11 mouse cellular contexts compared by ENCODE assay signal in genomic region chr2:158609681-158610080, GRCm38 (mm10). TPM values are rescaled to one million over a fixed set of nuclear protein-coding genes. Genes with fewer than 3 reads are reported as not detected.
A peak's percentile ranks its signal among the peaks of the same experiment; 100 is the strongest.
DNase-seq lines count a peak whose midpoint lies in the region; ATAC-seq and TF ChIP-seq lines count a peak whose summit lies in the region.
"Had no signal": no experiment of that assay in that cellular context is flagged by ENCODE, and none has a peak within 500 bp of the region (broad histone marks: within the 10 kb centered on the region; RNA-seq: fewer than 3 reads in every experiment).

No protein-coding gene starts in this region.

- peak overlapping the region; percentile 67 for H3K4me3 ChIP-seq in E14TG2a.4 (replicated peaks; ENCODE audit: low read length)
- H3K4me3 ChIP-seq in forebrain, embryonic 10.5 days: peak overlapping the region; percentile 42
- 0 out of 2 replicates have a peak overlapping the region, but pooled peaks have one; percentile 2 for H3K4me3 ChIP-seq in limb, embryonic 14.5 days (replicated peaks; ENCODE audit: low read length)
- no peak overlapping the region for H3K4me3 ChIP-seq in intestine, embryonic 16.5 days (ENCODE audit: low read length)
- H3K4me3 ChIP-seq: liver, embryonic 13.5 days had no signal

- WGBS in forebrain, embryonic 10.5 days: under 1% methylated on average over 27 of the region's 27 CpGs
- WGBS in limb, embryonic 14.5 days: under 1% methylated on average over 27 of the region's 27 CpGs
- under 1% methylated on average over 27 of the region's 27 CpGs for WGBS in intestine, embryonic 16.5 days

- no peak for ATAC-seq in limb, embryonic 14.5 days (ENCODE audit: low FRiP score, low read depth)
- ATAC-seq in intestine, embryonic 16.5 days: no peak

- DNase-seq in embryo, embryonic 11 days: peak; percentile 50
- no peak for DNase-seq in embryo, embryonic 9.5 days (ENCODE audit: extremely low spot score)
- DNase-seq in forebrain, embryonic 10.5 days (ENCODE audit: extremely low spot score, low spot score): peak; percentile 37
- DNase-seq in limb, embryonic 14.5 days (ENCODE audit: low spot score): no peak
- no peak for DNase-seq in urinary bladder, postnatal 25 days (ENCODE audit: low spot score)
- no peak for DNase-seq in left cerebral cortex, postnatal 4 days
- DNase-seq: liver, embryonic 13.5 days had no signal

- no peak for TF ChIP-seq CTCF in E14TG2a.4 (conservative IDR thresholded peaks at IDR 0.05; ENCODE audit: low read length)

- no peaks in the 10 kb centered on the region for H3K36me3 ChIP-seq in E14TG2a.4 (ENCODE audit: insufficient read depth, low read length)
- H3K36me3 ChIP-seq in forebrain, embryonic 10.5 days (replicated peaks): no peaks in the 10 kb centered on the region
- no peaks in the 10 kb centered on the region for H3K36me3 ChIP-seq in limb, embryonic 14.5 days (ENCODE audit: control insufficient read depth, insufficient read depth, low read length)
- no peaks in the 10 kb centered on the region for H3K36me3 ChIP-seq in intestine, embryonic 16.5 days (ENCODE audit: control insufficient read depth, insufficient read depth, low read length)
- H3K36me3 ChIP-seq: liver, embryonic 13.5 days had no signal

- H3K9ac ChIP-seq in limb, embryonic 14.5 days (ENCODE audit: low read depth, low read length, severe bottlenecking): no peak overlapping the region
- no peak overlapping the region for H3K9ac ChIP-seq in intestine, embryonic 16.5 days (ENCODE audit: low read depth, low read length)
- H3K9ac ChIP-seq: liver, embryonic 13.5 days had no signal

- peaks cover 42% of the 10 kb centered on the region for H3K4me1 ChIP-seq in E14TG2a.4 (replicated peaks; ENCODE audit: low read depth, low read length)
- peaks cover 54% of the 10 kb centered on the region for H3K4me1 ChIP-seq in forebrain, embryonic 10.5 days
- H3K4me1 ChIP-seq in limb, embryonic 14.5 days (ENCODE audit: control insufficient read depth, insufficient read depth, low read length): peaks cover 1% of the 10 kb centered on the region; the same call in 1 of the 2 replicates
- H3K4me1 ChIP-seq in intestine, embryonic 16.5 days (ENCODE audit: control insufficient read depth, insufficient read depth, low read length): peaks cover 4% of the 10 kb centered on the region

- intact Hi-C loops in left cerebral cortex, postnatal 4 days (cut with DNase I): loop anchor here (5.0 kb wide), 2 partner anchors 47 to 57 kb away; no protein-coding TSS in a partner anchor

- 0 out of 2 replicates have a peak overlapping the region, but pooled peaks have one; percentile 48 for H3K27ac ChIP-seq in forebrain, embryonic 10.5 days
- H3K27ac ChIP-seq in limb, embryonic 14.5 days (replicated peaks; ENCODE audit: low read depth, low read length): no peak overlapping the region
- no peak overlapping the region for H3K27ac ChIP-seq in intestine, embryonic 16.5 days (ENCODE audit: low read length)
- H3K27ac ChIP-seq: liver, embryonic 13.5 days had no signal

- H3K4me2 ChIP-seq in limb, embryonic 14.5 days (replicated peaks; ENCODE audit: low read depth, low read length, severe bottlenecking): no peak overlapping the region
- H3K4me2 ChIP-seq in intestine, embryonic 16.5 days (ENCODE audit: low read depth, low read length): no peak overlapping the region

- peaks cover 92% of the 10 kb centered on the region for H3K27me3 ChIP-seq in E14TG2a.4 (ENCODE audit: insufficient read depth, low read length)
- H3K27me3 ChIP-seq in forebrain, embryonic 10.5 days (ENCODE audit: poor library complexity, severe bottlenecking): peaks cover 100% of the 10 kb centered on the region
- H3K27me3 ChIP-seq in limb, embryonic 14.5 days (ENCODE audit: control insufficient read depth, insufficient read depth, low read length): peaks cover 88% of the 10 kb centered on the region
- peaks cover 77% of the 10 kb centered on the region for H3K27me3 ChIP-seq in intestine, embryonic 16.5 days (replicated peaks; ENCODE audit: control insufficient read depth, insufficient read depth, low read length)

- no peak for TF ChIP-seq POLR2A in limb, embryonic 14.5 days (IDR thresholded peaks at IDR 0.05; ENCODE audit: borderline replicate concordance, extremely low read depth, insufficient read depth, insufficient read length)

- H3K9me3 ChIP-seq in E14TG2a.4 (ENCODE audit: low read length): peaks cover 15% of the 10 kb centered on the region
- H3K9me3 ChIP-seq in forebrain, embryonic 10.5 days: no peaks in the 10 kb centered on the region
- no peaks in the 10 kb centered on the region for H3K9me3 ChIP-seq in limb, embryonic 14.5 days (ENCODE audit: control insufficient read depth, low read length)
- H3K9me3 ChIP-seq in intestine, embryonic 16.5 days (ENCODE audit: control insufficient read depth, low read length): no peaks in the 10 kb centered on the region
- H3K9me3 ChIP-seq: liver, embryonic 13.5 days had no signal

RNA-seq across cellular contexts. Expression of gene Slc32a1, which starts 0.9 kb away (rescaled TPM):
- 0.14 and 0.47 TPM in 2 replicates for polyA plus RNA-seq in forebrain, embryonic 10.5 days (2016; fragmentation: Nextera tagmentation; extraction: Ambion mirVana)
- polyA plus RNA-seq in limb, embryonic 14.5 days (2012; rRNA removed): 0.21 and 0.36 TPM in 2 replicates
- polyA plus RNA-seq in limb, embryonic 14.5 days (2014; fragmentation: Nextera tagmentation; extraction: Ambion mirVana): not detected in 2 replicates
- polyA plus RNA-seq in intestine, embryonic 16.5 days (2015; fragmentation: Nextera tagmentation; extraction: Ambion mirVana): not detected in 2 replicates
- 10 to 100 TPM; 41.8 to 59.9 TPM for total RNA-seq in left cerebral cortex, postnatal 4 days (2021)
- total RNA-seq: hematopoietic stem cell, adult 5-6 weeks; neutrophil, adult 5-6 weeks had no signal
- polyA plus RNA-seq: liver, embryonic 13.5 days had no signal

RNA-seq across cellular contexts. Expression of gene Actr5, which starts 15.0 kb away (rescaled TPM):
- 14.1 and 17.0 TPM in 2 replicates for polyA plus RNA-seq in forebrain, embryonic 10.5 days (2016; fragmentation: Nextera tagmentation; extraction: Ambion mirVana)
- 13.5 and 14.5 TPM in 2 replicates for polyA plus RNA-seq in limb, embryonic 14.5 days (2012; rRNA removed)
- 12.3 and 13.4 TPM in 2 replicates for polyA plus RNA-seq in limb, embryonic 14.5 days (2014; fragmentation: Nextera tagmentation; extraction: Ambion mirVana)
- 1.0 and 3.8 TPM in 2 replicates for polyA plus RNA-seq in intestine, embryonic 16.5 days (2015; fragmentation: Nextera tagmentation; extraction: Ambion mirVana)
- 10 to 100 TPM; 14.3 to 15.5 TPM for total RNA-seq in left cerebral cortex, postnatal 4 days (2021)

RNA-seq across cellular contexts. Expression of gene Ppp1r16b, which starts 55.5 kb away (rescaled TPM):
- 2.2 and 2.3 TPM in 2 replicates for polyA plus RNA-seq in forebrain, embryonic 10.5 days (2016; fragmentation: Nextera tagmentation; extraction: Ambion mirVana)
- 1.1 and 1.4 TPM in 2 replicates for polyA plus RNA-seq in limb, embryonic 14.5 days (2012; rRNA removed)
- 3.9 and 4.1 TPM in 2 replicates for polyA plus RNA-seq in limb, embryonic 14.5 days (2014; fragmentation: Nextera tagmentation; extraction: Ambion mirVana)
- 3.5 and 4.0 TPM in 2 replicates for polyA plus RNA-seq in intestine, embryonic 16.5 days (2015; fragmentation: Nextera tagmentation; extraction: Ambion mirVana)
- total RNA-seq in left cerebral cortex, postnatal 4 days (2021): 10 to 100 TPM; 50.2 to 51.0 TPM

Comparison
In these comparisons a context has a peak if more than half of its experiments do, and no peak if none do; other contexts are left out.
1. DNase-seq: peak in embryo, embryonic 11 days (single experiment) and forebrain, embryonic 10.5 days (single experiment); none in embryo, embryonic 9.5 days (single experiment), limb, embryonic 14.5 days (single experiment), urinary bladder, postnatal 25 days (single experiment) and left cerebral cortex, postnatal 4 days (single experiment).